Mouse (Mus musculus): ENCODE data around the gene 4933402J07Rik. TPM values are rescaled to one million over a fixed set of nuclear protein-coding genes. Genes with fewer than 3 reads are reported as not detected.

4933402J07Rik gene
- not detected for total RNA-seq (2021)

DNA sequence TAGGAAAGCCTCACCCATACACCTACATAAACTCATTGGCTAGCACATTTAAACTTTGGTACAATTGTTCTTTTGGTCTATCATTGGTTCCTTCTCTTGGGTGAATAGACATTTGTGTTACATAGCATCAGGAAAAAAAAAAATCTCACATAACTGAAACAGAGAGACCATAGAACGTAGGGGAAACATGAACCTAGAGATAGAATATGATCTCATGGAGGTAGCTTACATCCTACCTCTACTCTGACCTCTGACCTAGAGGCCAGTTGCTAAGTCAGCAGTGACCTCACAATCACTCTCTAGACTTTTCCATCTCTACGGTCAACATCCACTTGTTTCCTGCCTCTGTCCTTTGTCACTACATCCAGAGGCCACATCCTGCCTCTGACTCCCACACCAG is at the start of gene 4933402J07Rik:
4933402J07Rik (plus strand) TSS at position 301 of the 400 bp plus-strand sequence.
- intact Hi-C loops (cut with DNase I), result no loop called here
- DNase-seq (ENCODE audit: low spot score in 2 of 2), result no peak

DNA sequence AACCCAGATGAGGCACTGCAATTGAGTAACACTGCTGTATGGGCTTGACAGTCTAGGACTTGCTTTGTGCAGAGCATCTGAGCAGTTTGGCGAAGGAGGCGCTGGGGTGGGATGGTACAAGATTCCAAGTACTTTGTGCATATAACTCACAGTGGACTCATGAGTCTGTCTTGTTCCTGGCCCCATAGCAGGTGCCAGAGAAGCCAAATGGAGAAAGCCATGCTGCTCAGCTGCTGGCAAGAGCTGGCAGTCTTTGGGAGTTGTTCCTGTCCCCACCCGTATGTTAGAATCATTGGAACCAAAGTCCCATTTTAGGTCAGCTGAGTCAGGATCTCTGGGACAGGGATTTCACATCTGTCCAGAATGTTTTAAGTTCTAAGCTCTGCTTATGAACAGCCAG is 46.5 kb upstream of the 4933402J07Rik start:
- DNase-seq (ENCODE audit: low spot score in 2 of 2), result no peak
- intact Hi-C loops (cut with DNase I), result no loop called here

DNA sequence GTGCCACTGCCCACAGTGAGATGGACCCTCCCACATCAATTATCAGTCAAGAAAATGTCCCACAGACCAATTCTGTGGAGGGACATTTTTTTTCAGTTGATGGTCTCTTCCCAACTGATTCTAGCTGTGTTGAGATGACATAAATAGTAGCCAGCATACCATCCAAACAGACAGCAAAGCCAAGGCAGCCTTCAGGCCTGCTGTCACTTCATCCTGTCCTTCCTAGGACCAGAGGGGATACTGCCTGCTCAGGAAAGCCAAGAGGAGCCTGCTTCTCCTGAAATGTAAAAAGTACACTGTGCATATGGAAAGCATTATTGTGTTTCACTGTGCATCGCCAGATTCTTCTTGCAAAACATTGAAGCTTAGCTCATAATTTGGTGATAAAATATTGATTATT is 38.6 kb upstream of the 4933402J07Rik start:
- DNase-seq (ENCODE audit: low spot score in 2 of 2), result no peak
- intact Hi-C loops (cut with DNase I), result no loop called here

DNA sequence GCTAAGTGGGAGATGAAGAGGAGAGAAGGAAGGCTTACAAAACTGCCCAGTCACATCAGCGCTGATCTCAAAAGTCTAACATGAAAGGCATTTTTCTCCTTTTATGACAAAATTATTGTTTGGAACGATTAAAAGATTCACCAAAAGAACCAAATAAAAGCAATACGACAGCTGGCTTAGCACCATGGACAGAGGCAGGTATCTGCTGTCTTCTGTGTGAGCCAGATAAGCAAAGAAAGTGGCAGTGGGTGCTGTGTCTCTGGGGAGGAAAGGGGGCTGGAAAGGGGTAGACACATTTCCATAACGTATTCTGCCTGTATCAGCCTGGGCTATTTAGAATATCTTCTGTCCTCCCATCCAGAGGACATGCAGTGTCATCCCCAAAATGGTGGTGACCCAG is 32.5 kb upstream of the 4933402J07Rik start:
- intact Hi-C loops (cut with DNase I), result loop anchor here (10.0 kb wide), 1 partner anchor 316 kb away; no protein-coding TSS in a partner anchor

DNA sequence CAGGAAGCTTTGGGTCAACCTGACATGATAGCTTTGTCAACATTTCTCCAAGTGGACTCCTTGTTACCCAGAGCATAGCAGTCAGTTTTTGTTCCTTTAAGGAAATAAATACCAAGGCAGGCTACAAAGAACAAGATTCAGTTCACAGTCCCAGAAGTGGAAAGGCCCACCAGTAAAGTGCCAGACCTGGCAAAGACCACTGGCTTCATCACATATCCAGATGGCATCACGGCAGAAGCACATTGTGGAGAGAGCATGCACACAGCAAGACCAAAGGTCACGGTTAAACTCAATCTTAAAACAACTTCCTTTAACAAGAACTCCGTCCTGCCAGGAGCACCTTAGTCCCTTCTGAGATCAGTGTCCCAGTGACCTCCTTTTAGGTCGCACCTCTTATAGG is 30.2 kb upstream of the 4933402J07Rik start:
- intact Hi-C loops (cut with DNase I), result loop anchor here (10.0 kb wide), 1 partner anchor 319 kb away; no protein-coding TSS in a partner anchor
- DNase-seq (ENCODE audit: low spot score in 2 of 2), result no peak

More for the DNA sequence above, 32.5 kb upstream of the 4933402J07Rik start:
- no peak for DNase-seq (ENCODE audit: low spot score in 2 of 2)

DNA sequence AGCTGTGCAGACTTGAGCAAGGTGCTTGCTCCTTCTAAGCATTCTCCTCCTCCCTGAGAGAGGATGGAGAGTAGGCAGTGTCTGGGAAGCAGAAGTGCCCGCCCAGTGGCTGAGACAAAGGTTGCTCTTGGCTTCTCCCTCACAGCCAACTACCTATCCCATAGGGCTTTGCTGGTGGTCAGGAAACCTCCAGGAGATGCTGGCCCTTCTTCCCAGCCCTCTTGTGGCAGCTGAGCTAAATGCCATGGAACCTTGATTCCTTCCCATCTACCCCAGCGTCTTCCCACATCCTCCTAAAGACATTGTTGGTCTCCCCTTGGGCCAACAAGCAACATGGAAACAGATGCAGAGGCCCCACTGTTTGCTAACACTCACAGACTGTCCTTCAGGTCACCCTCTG is 28.8 kb upstream of the 4933402J07Rik start:
- intact Hi-C loops (cut with DNase I), result loop anchor here (5.0 to 10.0 kb wide), 2 partner anchors 63 to 320 kb away; partner anchors contain the start of gene Cbln1
- no peak for DNase-seq (ENCODE audit: low spot score in 2 of 2)

DNA sequence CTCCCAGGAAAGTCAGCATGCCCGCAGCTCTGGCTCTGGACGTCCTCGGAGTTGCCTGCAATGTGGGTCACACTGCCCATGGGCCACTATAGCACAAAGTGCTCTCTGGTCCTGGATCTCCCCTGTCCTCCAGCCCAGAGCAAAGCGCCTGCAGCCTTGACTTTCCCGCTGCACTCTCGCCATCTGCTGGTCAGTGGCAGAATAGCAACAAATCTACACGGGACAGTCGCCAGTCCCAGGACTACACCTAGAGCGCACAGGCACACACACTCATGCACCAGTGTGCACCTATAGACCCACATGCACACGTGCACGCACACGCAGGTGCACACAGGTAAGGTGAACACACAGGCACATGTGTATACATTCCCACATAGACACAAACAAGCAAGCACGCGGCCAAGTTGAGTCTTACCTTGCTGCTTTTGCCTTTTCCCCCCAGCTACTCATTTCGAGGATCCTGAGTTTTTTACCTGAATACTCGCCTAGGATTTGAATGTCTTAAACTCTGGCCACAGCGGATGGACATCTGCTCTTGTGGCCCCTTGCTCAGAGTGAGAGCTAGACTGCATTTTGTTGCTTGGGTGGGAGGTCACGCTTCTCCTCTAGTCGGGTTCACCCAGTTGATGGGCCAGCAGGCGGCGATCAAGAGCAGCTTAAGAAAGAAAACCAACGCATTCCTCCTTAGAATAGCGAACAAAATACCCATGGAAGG is 26.9 kb upstream of the 4933402J07Rik start:
- intact Hi-C loops (cut with DNase I), result loop anchor here (2.0 to 10.0 kb wide), 3 partner anchors 64 to 602 kb away; partner anchors contain the start of gene Cbln1
- DNase-seq (ENCODE audit: low spot score in 2 of 2), result peak; percentile 44 to 59

DNA sequence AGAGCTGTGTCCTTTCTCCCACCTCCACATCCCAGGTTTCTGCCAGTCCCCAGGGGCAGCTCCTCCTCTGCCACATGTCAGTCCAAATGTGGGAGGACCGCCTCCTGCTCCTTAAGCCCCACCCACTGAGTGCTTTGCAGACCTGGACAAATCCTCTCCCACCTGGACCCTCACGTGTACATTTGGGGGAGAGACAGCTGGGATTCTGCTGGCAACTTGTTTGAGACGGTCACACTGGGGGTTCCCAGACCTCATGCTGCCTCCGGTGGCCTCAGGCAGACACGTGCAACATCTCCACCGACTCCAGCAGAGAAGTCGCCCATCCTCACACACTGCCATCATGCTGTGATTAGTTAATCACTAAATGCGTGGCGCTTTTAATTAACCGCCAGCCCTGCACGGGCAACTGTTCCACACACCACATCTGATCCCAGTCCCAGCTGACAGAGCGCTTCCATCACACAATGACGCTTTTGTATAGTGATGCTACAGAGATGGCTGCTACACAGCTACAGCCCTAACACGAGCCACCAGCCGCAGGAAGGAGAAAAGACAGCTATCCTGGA is 23.7 kb upstream of the 4933402J07Rik start:
- peak; percentile 21 to 23 for DNase-seq (ENCODE audit: low spot score in 2 of 2)
- intact Hi-C loops (cut with DNase I), result loop anchor here (5.0 to 10.0 kb wide), 2 partner anchors 68 to 325 kb away; partner anchors contain the start of gene Cbln1

DNA sequence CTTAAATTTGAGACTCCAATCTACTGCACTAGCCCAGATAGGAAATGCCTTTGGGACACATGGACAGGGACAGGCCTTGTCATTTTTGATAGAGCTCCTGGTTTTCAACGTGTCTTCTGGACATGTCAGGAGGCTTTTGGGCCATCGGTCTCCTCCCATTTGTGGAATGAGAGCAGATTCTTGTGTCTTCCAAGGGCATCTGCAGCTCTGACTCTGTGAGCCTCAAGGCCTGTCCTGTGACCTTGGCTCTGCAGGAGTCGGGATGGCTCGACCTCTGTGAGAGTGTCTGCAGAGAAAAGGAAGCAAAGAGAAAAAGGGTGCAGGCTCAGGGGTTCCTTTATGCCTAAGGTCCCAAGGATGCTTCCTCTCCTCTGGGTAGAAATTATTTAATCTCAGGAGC is 13.8 kb upstream of the 4933402J07Rik start:
- DNase-seq (ENCODE audit: low spot score in 2 of 2), result no peak
- intact Hi-C loops (cut with DNase I), result no loop called here

DNA sequence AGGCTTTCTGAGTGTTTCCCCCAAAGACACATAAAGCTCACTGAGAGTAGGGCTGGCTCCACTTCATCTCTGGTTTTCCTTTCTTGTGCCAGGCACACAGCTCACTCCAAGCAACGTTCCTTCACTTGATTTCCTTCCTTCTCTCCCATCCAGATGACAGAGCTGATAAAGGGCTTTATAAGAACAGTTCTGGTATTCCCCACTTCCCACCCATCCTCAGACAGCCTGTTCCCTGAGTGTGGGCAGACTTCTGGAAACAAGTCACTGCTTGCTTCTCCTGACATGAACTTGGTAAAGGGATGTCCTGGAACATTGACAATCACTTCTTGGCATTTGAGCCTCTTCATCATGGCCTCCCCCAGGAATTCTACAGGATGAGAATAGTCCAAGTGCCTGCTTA is 10.9 kb upstream of the 4933402J07Rik start:
- DNase-seq (ENCODE audit: low spot score in 2 of 2), result no peak
- intact Hi-C loops (cut with DNase I), result no loop called here

DNA sequence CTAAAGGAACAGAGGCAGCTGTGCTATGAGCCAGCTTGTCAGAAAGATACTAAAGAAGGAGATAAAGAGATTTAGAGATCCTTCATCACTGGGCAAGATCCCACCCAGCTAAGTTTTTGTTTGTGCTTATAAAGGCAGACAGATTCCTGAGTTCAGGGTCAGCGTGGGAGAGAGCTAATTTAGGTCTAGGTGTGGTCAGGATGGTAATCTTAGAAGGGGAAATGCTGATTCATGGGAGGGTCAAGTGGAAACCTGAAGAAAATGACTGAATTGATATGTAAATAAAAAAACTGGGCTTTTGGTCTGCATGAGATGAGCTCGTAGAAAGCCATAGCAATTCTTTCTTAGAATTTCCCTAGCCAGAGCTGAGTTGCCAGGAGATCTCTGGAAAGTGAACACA is 2.9 kb upstream of the 4933402J07Rik start:
- DNase-seq (ENCODE audit: low spot score in 2 of 2), result no peak
- intact Hi-C loops (cut with DNase I), result no loop called here

DNA sequence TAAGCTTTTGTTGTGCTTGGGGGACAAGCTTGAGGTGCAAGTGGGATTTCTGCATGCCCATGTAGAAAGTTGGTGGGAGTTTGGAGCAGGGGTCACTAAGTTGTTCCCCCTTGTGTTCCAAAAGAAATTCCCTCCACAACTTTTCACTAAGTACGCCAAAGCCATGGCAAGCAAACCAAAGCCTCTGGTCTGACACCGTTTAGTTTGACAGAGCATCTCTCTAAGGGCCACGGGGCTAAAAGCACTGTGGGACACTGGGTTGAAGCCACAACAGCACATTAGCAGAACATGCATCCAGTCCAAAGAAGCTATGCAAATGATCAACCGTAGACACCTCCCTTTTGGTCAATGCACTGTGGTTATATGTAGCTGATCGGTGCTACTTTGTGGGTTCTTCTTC is 5.5 kb downstream of the 4933402J07Rik start:
- DNase-seq (ENCODE audit: low spot score in 2 of 2), result no peak
- intact Hi-C loops (cut with DNase I), result no loop called here

DNA sequence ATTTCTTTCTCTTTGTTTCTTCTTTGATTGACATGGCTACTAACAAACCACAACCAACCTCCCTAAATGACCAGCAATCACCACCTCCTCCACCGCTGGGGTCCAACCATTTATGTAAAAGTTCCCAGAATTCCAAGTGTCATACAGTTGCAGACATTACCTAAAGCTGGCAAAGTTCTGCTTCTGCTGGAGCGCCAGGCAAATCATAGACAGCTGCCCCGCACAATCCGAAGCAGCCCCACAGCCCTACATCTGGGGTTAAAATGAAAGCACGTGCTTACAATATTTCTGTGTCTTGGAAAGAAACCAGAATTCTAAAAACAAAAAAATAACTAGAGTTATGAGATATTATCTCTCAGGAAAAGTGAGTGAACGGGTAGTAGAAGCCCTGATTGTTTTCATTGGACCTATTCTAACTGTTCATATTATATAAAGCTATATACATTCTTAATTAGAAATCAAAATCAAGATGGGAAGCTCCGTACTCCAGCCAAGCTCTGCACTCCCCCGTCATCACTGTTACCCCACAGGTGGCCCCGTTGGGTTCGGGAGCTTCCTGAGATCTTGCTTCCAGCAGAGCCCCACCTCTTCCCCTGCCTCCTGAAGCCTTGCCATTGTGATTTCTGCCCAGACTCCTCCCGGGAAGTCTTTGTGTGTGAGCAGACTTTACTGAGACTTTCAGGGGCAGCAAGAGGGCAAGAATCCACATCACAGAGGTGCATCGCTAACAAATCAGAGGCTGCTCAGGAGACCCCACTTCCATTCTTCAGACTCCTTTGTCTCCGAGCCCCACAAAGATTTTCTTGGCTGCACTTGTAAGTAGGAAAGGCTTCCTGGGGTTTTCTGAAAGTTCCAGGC is 6.3 kb downstream of the 4933402J07Rik start:
- DNase-seq (ENCODE audit: low spot score in 2 of 2), result no peak
- intact Hi-C loops (cut with DNase I), result no loop called here

DNA sequence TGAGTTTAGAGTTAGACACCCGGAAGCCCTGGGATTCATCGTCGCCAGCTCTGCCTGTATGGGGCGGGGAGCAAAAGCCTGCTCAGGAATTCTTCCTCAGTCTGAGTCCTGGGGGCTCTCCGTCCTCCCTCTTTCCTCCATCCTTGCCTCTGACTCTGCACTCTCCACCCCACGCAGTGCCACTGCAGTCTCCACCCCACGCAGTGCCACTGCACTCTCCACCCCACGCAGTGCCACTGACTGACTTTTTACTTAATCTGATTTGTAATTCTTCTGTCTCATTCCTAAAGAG is 6.9 kb downstream of the 4933402J07Rik start:
- no peak for DNase-seq (ENCODE audit: low spot score in 2 of 2)
- intact Hi-C loops (cut with DNase I), result no loop called here

DNA sequence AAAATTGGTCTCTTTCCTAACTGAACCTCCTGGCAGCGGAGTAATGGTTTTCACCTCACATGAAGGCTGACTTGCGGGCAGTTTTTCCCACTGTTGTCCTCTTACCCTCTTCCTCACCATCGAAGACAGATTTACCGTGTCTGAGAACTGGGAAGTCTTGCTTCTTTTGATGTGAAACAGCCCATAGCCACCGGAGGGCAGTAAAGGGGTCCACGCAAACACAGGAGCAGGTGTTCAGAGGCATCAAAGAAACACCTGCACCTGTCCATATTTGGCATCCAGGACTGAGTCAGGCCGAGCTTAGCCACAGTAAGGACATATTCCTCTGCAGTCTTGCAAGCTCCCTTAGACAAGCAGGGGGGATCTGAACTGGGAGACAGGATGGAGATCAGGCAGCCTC is 7.2 kb downstream of the 4933402J07Rik start:
- intact Hi-C loops (cut with DNase I), result no loop called here
- DNase-seq (ENCODE audit: low spot score in 2 of 2), result no peak

DNA sequence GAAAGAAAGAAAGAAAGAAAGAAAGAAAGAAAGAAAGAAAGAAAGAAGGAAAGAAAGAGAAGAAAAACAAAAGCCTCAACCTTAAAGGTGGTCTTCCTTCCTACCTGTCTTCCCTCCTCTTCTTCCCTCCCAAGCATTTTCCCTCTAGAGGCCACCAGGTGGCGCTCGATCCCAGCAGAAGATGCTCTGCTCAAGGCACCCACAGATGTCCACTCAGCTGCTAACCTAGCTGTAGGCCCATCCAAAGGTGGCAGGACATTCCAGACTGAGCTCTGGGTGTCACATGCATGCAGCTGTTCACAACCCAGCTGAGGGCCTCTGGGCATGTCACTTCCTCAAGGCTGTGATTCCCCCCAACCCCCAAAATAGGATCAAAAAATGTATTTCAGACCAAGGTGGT is 30.6 kb downstream of the 4933402J07Rik start:
- intact Hi-C loops (cut with DNase I), result loop anchor here (5.0 kb wide), 1 partner anchor 428 kb away; no protein-coding TSS in a partner anchor
- DNase-seq (ENCODE audit: low spot score in 2 of 2), result peak; percentile 60 to 65

DNA sequence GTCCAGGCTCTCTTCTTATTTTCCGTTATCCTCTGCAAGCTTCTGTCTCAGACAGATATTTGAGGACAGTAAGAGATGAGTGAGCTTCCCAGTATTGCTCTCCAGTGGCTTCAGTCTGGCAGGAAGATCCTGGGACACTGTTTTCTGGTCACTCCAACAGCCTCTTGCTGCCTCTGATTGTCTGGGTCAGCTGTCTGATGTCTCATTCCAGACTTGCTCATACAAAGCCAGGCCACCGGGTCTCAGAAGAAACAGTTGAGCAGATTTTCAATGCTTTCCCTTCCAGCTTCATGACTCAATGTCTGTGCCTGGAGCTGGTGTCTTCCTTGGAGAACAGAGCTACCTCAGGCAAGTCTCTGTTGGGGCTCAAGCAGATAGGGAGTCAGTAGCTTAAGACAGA is 39.1 kb downstream of the 4933402J07Rik start:
- no peak for DNase-seq (ENCODE audit: low spot score in 2 of 2)
- intact Hi-C loops (cut with DNase I), result no loop called here

DNA sequence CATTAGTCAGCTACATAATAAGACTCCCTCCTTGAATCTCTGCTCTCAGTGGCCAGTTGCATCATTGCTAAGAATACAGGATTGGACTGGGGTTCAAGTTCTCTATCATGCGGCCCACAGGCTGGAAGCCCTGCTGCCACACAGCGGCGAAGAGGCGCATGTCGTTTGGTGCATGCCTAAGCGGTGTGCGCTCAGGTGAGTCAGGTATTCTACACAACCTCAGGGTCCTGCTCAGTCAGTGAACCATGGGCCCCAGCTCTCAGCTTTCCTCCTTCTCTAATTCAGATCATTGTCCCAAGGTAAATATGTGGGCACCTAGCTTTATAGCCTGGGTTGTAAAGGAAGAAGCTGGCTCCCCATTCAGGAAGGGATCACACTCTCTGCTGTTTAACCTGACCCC is 45.5 kb downstream of the 4933402J07Rik start:
- DNase-seq (ENCODE audit: low spot score in 2 of 2), result no peak

DNA sequence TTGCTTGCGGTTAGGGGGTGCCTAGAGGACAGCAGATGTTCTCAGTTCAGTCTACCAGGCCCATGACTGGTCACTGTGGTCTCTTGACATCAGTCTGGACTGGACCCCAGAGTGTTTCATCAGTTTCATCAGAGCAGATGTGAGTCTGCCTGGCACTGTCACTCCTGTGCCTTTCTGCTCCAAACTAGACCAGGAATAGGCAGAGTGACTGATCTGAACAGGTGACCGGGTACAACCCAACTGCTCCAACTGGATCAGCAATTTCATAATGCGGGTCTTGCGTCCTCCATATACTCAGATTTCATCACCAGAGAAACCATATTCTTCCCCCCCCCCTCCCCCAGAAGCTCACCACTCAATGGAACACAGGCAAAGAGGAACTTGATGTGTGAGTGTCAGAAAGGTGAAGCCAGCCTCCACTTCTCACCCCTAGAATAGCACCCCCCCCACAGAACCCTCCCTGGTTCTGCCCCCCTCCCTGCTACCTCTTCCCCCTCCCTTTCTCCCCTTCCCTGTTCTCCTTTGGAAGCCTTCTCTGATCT is 46.1 kb downstream of the 4933402J07Rik start:
- intact Hi-C loops (cut with DNase I), result no loop called here
- DNase-seq (ENCODE audit: low spot score in 2 of 2), result no peak

More for the DNA sequence above, 45.5 kb downstream of the 4933402J07Rik start:
- intact Hi-C loops (cut with DNase I), result no loop called here

DNA sequence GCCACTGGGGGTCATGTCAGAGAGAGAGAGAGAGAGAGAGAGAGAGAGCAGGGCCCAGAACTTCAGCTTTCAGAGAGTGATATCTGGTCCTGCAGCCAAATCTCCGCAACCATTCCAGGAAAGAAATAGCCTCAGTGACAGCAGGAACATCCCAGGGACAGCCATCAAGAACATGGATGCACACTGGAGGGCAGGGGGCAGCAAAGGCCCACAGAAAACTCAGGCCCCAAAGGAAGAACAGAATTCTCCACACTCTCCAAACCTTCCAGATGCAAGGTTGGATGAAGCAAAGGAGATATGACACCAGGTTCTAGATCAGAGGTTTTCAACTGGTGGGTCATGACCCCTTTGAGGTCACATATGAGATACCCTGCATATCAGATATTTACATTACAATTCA is 50.0 kb downstream of the 4933402J07Rik start:
- intact Hi-C loops (cut with DNase I), result no loop called here
- no peak for DNase-seq (ENCODE audit: low spot score in 2 of 2)

All from left cerebral cortex, postnatal 36 days (tissue).